Mouse (Mus musculus) CH12.LX (cell line): Measurements from ENCODE around the gene Galnt17.

Experiments
- CTCF ChIP-seq, 2 experiments: IDR thresholded peaks in 1 of 2; conservative IDR thresholded peaks in 1 of 2; 2 replicates each; pipeline ENCODE4 v1.5.1; 2011 to 2012; ENCODE audit warnings: low read depth in 2 of 2, low read length in 2 of 2, improper control_type of control experiment in 1 of 2, inconsistent platforms in 1 of 2, mild to moderate bottlenecking in 1 of 2, moderate library complexity in 1 of 2
- E2F4 ChIP-seq: IDR thresholded peaks from 2 replicates; pipeline ENCODE4 v1.6.1; 2011; ENCODE audit warnings: low read depth, low read length, improper control_type of control experiment; ENCODE audit not compliant: insufficient replicate concordance
- EP300 ChIP-seq: IDR thresholded peaks from 2 replicates; pipeline ENCODE4 v1.6.1; 2011; ENCODE audit warnings: low read length, improper control_type of control experiment
- HCFC1 ChIP-seq: IDR thresholded peaks from 2 replicates; pipeline ENCODE4 v1.6.1; 2012; ENCODE audit warnings: low read depth, mild to moderate bottlenecking, inconsistent platforms, low read length, improper control_type of control experiment
- MAFK ChIP-seq: IDR thresholded peaks from 2 replicates; pipeline ENCODE4 v1.6.1; 2011; ENCODE audit warnings: low read length, improper control_type of control experiment; ENCODE audit not compliant: insufficient replicate concordance
- MEF2A ChIP-seq: IDR thresholded peaks from 2 replicates; pipeline ENCODE4 v1.6.1; 2014; ENCODE audit warnings: low read depth, mild to moderate bottlenecking, inconsistent platforms, low read length, improper control_type of control experiment, borderline replicate concordance
- POLR2A ChIP-seq: IDR thresholded peaks from 2 replicates; pipeline ENCODE4 v1.6.1; 2011; ENCODE audit warnings: low read depth, mild to moderate bottlenecking, improper control_type of control experiment, low read length
- RAD21 ChIP-seq: IDR thresholded peaks from 2 replicates; pipeline ENCODE4 v1.6.1; 2011; ENCODE audit warnings: low read depth, mild to moderate bottlenecking, low read length, improper control_type of control experiment, moderate library complexity
- TCF12 ChIP-seq: IDR thresholded peaks from 2 replicates; pipeline ENCODE4 v1.6.1; 2014; ENCODE audit warnings: low read depth, mild to moderate bottlenecking, inconsistent platforms, low read length, improper control_type of control experiment
- ZKSCAN1 ChIP-seq: IDR thresholded peaks from 2 replicates; pipeline ENCODE4 v1.6.1; 2012; ENCODE audit warnings: low read depth, inconsistent platforms, low read length, improper control_type of control experiment, borderline replicate concordance
- ZMIZ1 ChIP-seq: IDR thresholded peaks from 2 replicates; pipeline ENCODE4 v1.6.1; 2012; ENCODE audit warnings: low read depth, mild to moderate bottlenecking, inconsistent platforms, low read length, improper control_type of control experiment

GRCm38 (mm10) chr5:131000572-131000971, 307.7 kb downstream of the Galnt17 start:
- TF ChIP-seq MAFK: no peak
- TF ChIP-seq CTCF (conservative IDR thresholded peaks at IDR 0.05 in 1 of 2, IDR thresholded peaks at IDR 0.05 in 1 of 2; ENCODE audit: low read depth in 2 of 2, low read length in 2 of 2): no peak
- no peak for TF ChIP-seq POLR2A
- no peak for TF ChIP-seq ZKSCAN1
- no peak for TF ChIP-seq EP300
- TF ChIP-seq RAD21: no peak
- no peak for TF ChIP-seq E2F4
- no peak for TF ChIP-seq ZMIZ1
- TF ChIP-seq MEF2A: no peak
- TF ChIP-seq TCF12: no peak
- no peak for TF ChIP-seq HCFC1
